Mouse (Mus musculus): ENCODE measurements at regions not wholly inside any gene's neighbourhood (a gene's known extent, or its start where the extent isn't known, plus 50 kb on each side); places are given as distances from the start of the nearest gene placed in this dataset.
A peak's percentile ranks its signal among the peaks of the same experiment; 100 is the strongest.

GRCm38 (mm10) chr4:89436764-89437163, 125.9 kb upstream of the Cdkn2b start:
- 74% methylated on average over 3 of the region's 3 CpGs for WGBS
- H3K4me3 ChIP-seq (ENCODE audit: low read depth, low read length): no peak overlapping the region
- no peaks in the 10 kb centered on the region for H3K36me3 ChIP-seq (ENCODE audit: control insufficient read depth, insufficient read depth, low read length)
- TF ChIP-seq CTCF (IDR thresholded peaks at IDR 0.05; ENCODE audit: extremely low read depth, insufficient read length, insufficient replicate concordance, low read depth, low read length) (no peak), POLR2A (IDR thresholded peaks at IDR 0.05; ENCODE audit: low read depth, low read length) (no peak)
- peaks cover 21% of the 10 kb centered on the region for H3K4me1 ChIP-seq (ENCODE audit: control insufficient read depth, insufficient read depth, insufficient read length, low read length)
- no peaks in the 10 kb centered on the region for H3K27me3 ChIP-seq (ENCODE audit: control insufficient read depth, insufficient read depth, low read length)
- H3K27ac ChIP-seq (ENCODE audit: insufficient read depth, low read depth, low read length): no peak overlapping the region

GRCm38 (mm10) chr4:89434152-89434551, 123.3 kb upstream of the Cdkn2b start:
- Histone ChIP-seq H3K4me1 (ENCODE audit: control insufficient read depth, insufficient read depth, insufficient read length, low read length) (peaks cover 24% of the 10 kb centered on the region), H3K27ac (ENCODE audit: insufficient read depth, low read depth, low read length) (peak overlapping the region; percentile 79), H3K36me3 (ENCODE audit: control insufficient read depth, insufficient read depth, low read length) (no peaks in the 10 kb centered on the region), H3K4me3 (ENCODE audit: low read depth, low read length) (no peak overlapping the region), H3K27me3 (ENCODE audit: control insufficient read depth, insufficient read depth, low read length) (no peaks in the 10 kb centered on the region)
- no peak for TF ChIP-seq CTCF (IDR thresholded peaks at IDR 0.05; ENCODE audit: extremely low read depth, insufficient read length, insufficient replicate concordance, low read depth, low read length)
- no peak for TF ChIP-seq POLR2A (IDR thresholded peaks at IDR 0.05; ENCODE audit: low read depth, low read length)
- 37% methylated on average over 3 of the region's 3 CpGs for WGBS

- Histone ChIP-seq H3K36me3 (ENCODE audit: control insufficient read depth, insufficient read depth, low read length) (no peaks in the 10 kb centered on the region), H3K27ac (ENCODE audit: insufficient read depth, low read depth, low read length) (peak overlapping the region; percentile 95; the same call in 1 of the 2 replicates), H3K27me3 (ENCODE audit: control insufficient read depth, insufficient read depth, low read length) (no peaks in the 10 kb centered on the region), H3K4me1 (ENCODE audit: control insufficient read depth, insufficient read depth, insufficient read length, low read length) (peaks cover 25% of the 10 kb centered on the region), H3K4me3 (ENCODE audit: low read depth, low read length) (no peak overlapping the region)
- 21% methylated on average over 5 of the region's 5 CpGs for WGBS
- no peak for TF ChIP-seq POLR2A (IDR thresholded peaks at IDR 0.05; ENCODE audit: low read depth, low read length)
- TF ChIP-seq CTCF (IDR thresholded peaks at IDR 0.05; ENCODE audit: extremely low read depth, insufficient read length, insufficient replicate concordance, low read depth, low read length): no peak
Observed at GRCm38 (mm10) chr4:89433528-89433927, 122.7 kb upstream of the Cdkn2b start.

GRCm38 (mm10) chr4:89431520-89431919, 120.7 kb upstream of the Cdkn2b start:
- Histone ChIP-seq H3K36me3 (ENCODE audit: control insufficient read depth, insufficient read depth, low read length) (no peaks in the 10 kb centered on the region), H3K4me3 (ENCODE audit: low read depth, low read length) (no peak overlapping the region), H3K27me3 (ENCODE audit: control insufficient read depth, insufficient read depth, low read length) (no peaks in the 10 kb centered on the region), H3K27ac (ENCODE audit: insufficient read depth, low read depth, low read length) (no peak overlapping the region), H3K4me1 (ENCODE audit: control insufficient read depth, insufficient read depth, insufficient read length, low read length) (peaks cover 25% of the 10 kb centered on the region; the same call in 1 of the 2 replicates)
- TF ChIP-seq CTCF (IDR thresholded peaks at IDR 0.05; ENCODE audit: extremely low read depth, insufficient read length, insufficient replicate concordance, low read depth, low read length) (no peak), POLR2A (IDR thresholded peaks at IDR 0.05; ENCODE audit: low read depth, low read length) (no peak)
- 82% methylated on average over 6 of the region's 6 CpGs for WGBS

GRCm38 (mm10) chr4:89428465-89428864, 117.6 kb upstream of the Cdkn2b start:
- H3K4me1 ChIP-seq (ENCODE audit: control insufficient read depth, insufficient read depth, insufficient read length, low read length): peaks cover 28% of the 10 kb centered on the region; the same call in 1 of the 2 replicates
- 26% methylated on average over 1 of the region's 1 CpGs for WGBS
- H3K27me3 ChIP-seq (ENCODE audit: control insufficient read depth, insufficient read depth, low read length): no peaks in the 10 kb centered on the region
- no peak overlapping the region for H3K4me3 ChIP-seq (ENCODE audit: low read depth, low read length)
- TF ChIP-seq POLR2A (IDR thresholded peaks at IDR 0.05; ENCODE audit: low read depth, low read length) (no peak), CTCF (IDR thresholded peaks at IDR 0.05; ENCODE audit: extremely low read depth, insufficient read length, insufficient replicate concordance, low read depth, low read length) (no peak)
- H3K27ac ChIP-seq (ENCODE audit: insufficient read depth, low read depth, low read length): peak overlapping the region; percentile 99
- no peaks in the 10 kb centered on the region for H3K36me3 ChIP-seq (ENCODE audit: control insufficient read depth, insufficient read depth, low read length)

GRCm38 (mm10) chr4:89427345-89428293, 116.8 kb upstream of the Cdkn2b start:
- no peaks in the 10 kb centered on the region for H3K27me3 ChIP-seq (ENCODE audit: control insufficient read depth, insufficient read depth, low read length)
- no peaks in the 10 kb centered on the region for H3K36me3 ChIP-seq (ENCODE audit: control insufficient read depth, insufficient read depth, low read length)
- peak overlapping the region; percentile 99 for H3K27ac ChIP-seq (ENCODE audit: insufficient read depth, low read depth, low read length)
- peaks cover 24% of the 10 kb centered on the region; the same call in 1 of the 2 replicates for H3K4me1 ChIP-seq (ENCODE audit: control insufficient read depth, insufficient read depth, insufficient read length, low read length)
- H3K4me3 ChIP-seq (ENCODE audit: low read depth, low read length): no peak overlapping the region
- TF ChIP-seq CTCF (IDR thresholded peaks at IDR 0.05; ENCODE audit: extremely low read depth, insufficient read length, insufficient replicate concordance, low read depth, low read length): peak; percentile 26; the same call in 1 of the 2 replicates
- no peak for TF ChIP-seq POLR2A (IDR thresholded peaks at IDR 0.05; ENCODE audit: low read depth, low read length)
- WGBS: 19% methylated on average over 9 of the region's 9 CpGs

- H3K27me3 ChIP-seq (ENCODE audit: control insufficient read depth, insufficient read depth, low read length): no peaks in the 10 kb centered on the region
- H3K4me3 ChIP-seq (ENCODE audit: low read depth, low read length): no peak overlapping the region
- H3K27ac ChIP-seq (ENCODE audit: insufficient read depth, low read depth, low read length): no peak overlapping the region
- peaks cover 25% of the 10 kb centered on the region; the same call in 1 of the 2 replicates for H3K4me1 ChIP-seq (ENCODE audit: control insufficient read depth, insufficient read depth, insufficient read length, low read length)
- WGBS: 76% methylated on average over 2 of the region's 2 CpGs
- no peaks in the 10 kb centered on the region for H3K36me3 ChIP-seq (ENCODE audit: control insufficient read depth, insufficient read depth, low read length)
- no peak for TF ChIP-seq CTCF (IDR thresholded peaks at IDR 0.05; ENCODE audit: extremely low read depth, insufficient read length, insufficient replicate concordance, low read depth, low read length)
- TF ChIP-seq POLR2A (IDR thresholded peaks at IDR 0.05; ENCODE audit: low read depth, low read length): no peak
Observed at GRCm38 (mm10) chr4:89425916-89426315, 115.1 kb upstream of the Cdkn2b start.

Data from small intestine, adult 2 months (tissue).